Mouse (Mus musculus) olfactory bulb, adult 2 months (tissue): Measurements from ENCODE around the gene Lmtk2.

ENCODE experiments used
- CTCF ChIP-seq: fragments of 200-500 bp; IDR thresholded peaks from 2 replicates; pipeline ENCODE4 v1.5.1; 2012; ENCODE audit warnings: low read depth, mild to moderate bottlenecking, low read length, moderate library complexity; ENCODE audit not compliant: insufficient read depth
- POLR2A ChIP-seq: fragments of 200-500 bp; IDR thresholded peaks from 2 replicates; pipeline ENCODE4 v1.6.1; 2012; ENCODE audit warnings: mild to moderate bottlenecking, low read depth, low read length, moderate library complexity; ENCODE audit not compliant: insufficient read depth

GRCm38 (mm10) chr5:144064093-144064492 lies 36.1 kb upstream of the Lmtk2 start:
- TF ChIP-seq CTCF (no peak), POLR2A (no peak)
